Mouse (Mus musculus) forebrain, embryonic 11.5 days (tissue): Measurements from ENCODE around the gene Rasgef1c. TPM values are rescaled to one million over a fixed set of nuclear protein-coding genes. Genes with fewer than 3 reads are reported as not detected.

Experiments
- ATAC-seq: fragments of 200-750 bp; cut with Nextera tagmentation; replicated peaks from 2 replicates; pipeline ENCODE4 v1.8.0; 2017; ENCODE audit warnings: moderate TSS enrichment; ENCODE audit not compliant: low FRiP score
- DNase-seq: peaks from one replicate; pipeline ENCODE4 v3.0.0-alpha.2; 2017; ENCODE audit warnings: low spot score
- H3K27ac ChIP-seq: fragments of 300-500 bp; sonication (generic); 2 replicates; pipeline ENCODE4 v1.5.1; 2014; ENCODE audit warnings: low read depth, low read length
- H3K27me3 ChIP-seq: fragments of 300-500 bp; sonication (generic); 2 replicates; pipeline ENCODE4 v1.6.1; 2014; ENCODE audit warnings: mild to moderate bottlenecking, low read length, mixed read lengths; ENCODE audit not compliant: control insufficient read depth, insufficient read depth
- H3K36me3 ChIP-seq: fragments of 300-500 bp; sonication (generic); 2 replicates; pipeline ENCODE4 v1.6.1; 2014; ENCODE audit warnings: mild to moderate bottlenecking, low read length, moderate library complexity, mixed read lengths; ENCODE audit not compliant: control insufficient read depth, insufficient read depth
- H3K4me1 ChIP-seq: fragments of 300-500 bp; sonication (generic); replicated peaks from 2 replicates; pipeline ENCODE4 v1.6.1; 2014; ENCODE audit warnings: low read length, mixed read lengths; ENCODE audit not compliant: control insufficient read depth, insufficient read depth
- H3K4me2 ChIP-seq: fragments of 300-500 bp; sonication (generic); 2 replicates; pipeline ENCODE4 v1.6.1; 2014; ENCODE audit warnings: low read depth, mild to moderate bottlenecking, low read length, moderate library complexity, mixed read lengths; ENCODE audit not compliant: severe bottlenecking
- H3K4me3 ChIP-seq: fragments of 300-500 bp; sonication (generic); 2 replicates; pipeline ENCODE4 v1.5.1; 2014; ENCODE audit warnings: low read depth, low read length
- H3K9ac ChIP-seq: fragments of 300-500 bp; sonication (generic); 2 replicates; pipeline ENCODE4 v1.6.1; 2014; ENCODE audit warnings: low read length
- H3K9me3 ChIP-seq: fragments of 300-500 bp; sonication (generic); 2 replicates; pipeline ENCODE4 v1.6.1; 2016; ENCODE audit warnings: low read length, mixed read lengths; ENCODE audit not compliant: control insufficient read depth
- WGBS: fragments of 180-500 bp; shearing (Covaris S2); extraction: QIAGEN DNeasy Blood & Tissue Kit; methylation state at CpG from one replicate; pipeline ENCODE4 v1.1.7; 2014; 5-methylcytosine and 5-hydroxymethylcytosine counted together
- polyA plus RNA-seq: library from polyadenylated mRNA; unstranded; fragments of >200 nt; fragmentation: Nextera tagmentation; extraction: Ambion mirVana; gene quantifications from 2 replicates; pipeline ENCODE4 v1.2.1, GENCODE M21; 2014

Rasgef1c gene
- polyA plus RNA-seq, 1 experiment from 2014 or later: 1.2 TPM

DNA sequence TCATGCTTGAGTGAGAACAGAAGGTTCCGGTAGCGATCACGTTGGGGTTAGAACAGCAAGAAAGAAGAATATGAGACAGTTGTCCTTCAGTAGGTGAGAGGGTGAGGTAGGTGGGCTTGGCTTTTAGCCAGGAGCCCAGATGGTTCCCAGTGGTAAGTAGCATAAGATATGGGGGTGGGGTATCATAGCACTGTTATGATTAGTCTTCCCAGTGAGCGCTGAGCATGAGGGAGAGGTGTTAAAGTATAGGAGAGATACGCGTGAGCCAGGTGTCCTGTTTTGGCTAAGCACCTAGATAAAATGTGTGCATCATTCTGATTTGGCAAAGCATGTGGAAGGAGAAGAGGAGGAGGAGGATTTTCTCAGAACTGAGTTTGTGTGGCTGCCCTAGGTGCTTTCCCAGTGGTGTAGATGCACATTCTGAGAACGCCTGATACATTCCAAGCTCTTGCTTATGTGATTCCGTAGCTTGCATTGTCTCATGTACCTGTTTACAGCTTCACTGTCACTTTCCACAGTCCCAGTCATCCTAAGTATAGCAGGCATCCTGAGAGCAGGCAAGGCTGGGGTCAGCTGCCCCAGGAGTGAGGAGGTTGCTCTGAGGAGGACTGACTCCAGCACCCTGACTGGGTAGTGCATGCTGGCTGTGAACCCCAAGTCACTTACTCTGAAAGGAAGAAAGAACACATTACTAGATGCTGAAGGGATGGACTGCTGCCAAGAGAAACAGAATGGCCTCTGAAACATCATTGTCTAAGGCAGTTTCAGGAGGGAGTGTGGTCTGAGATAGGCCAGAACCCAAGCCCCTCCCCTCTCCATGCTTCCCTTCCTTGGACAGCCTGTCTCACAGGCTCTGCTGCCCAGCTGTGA lies 24.5 kb upstream of the Rasgef1c start:
- DNase-seq: no peak
- WGBS: 92% methylated on average over 8 of the region's 8 CpGs

DNA sequence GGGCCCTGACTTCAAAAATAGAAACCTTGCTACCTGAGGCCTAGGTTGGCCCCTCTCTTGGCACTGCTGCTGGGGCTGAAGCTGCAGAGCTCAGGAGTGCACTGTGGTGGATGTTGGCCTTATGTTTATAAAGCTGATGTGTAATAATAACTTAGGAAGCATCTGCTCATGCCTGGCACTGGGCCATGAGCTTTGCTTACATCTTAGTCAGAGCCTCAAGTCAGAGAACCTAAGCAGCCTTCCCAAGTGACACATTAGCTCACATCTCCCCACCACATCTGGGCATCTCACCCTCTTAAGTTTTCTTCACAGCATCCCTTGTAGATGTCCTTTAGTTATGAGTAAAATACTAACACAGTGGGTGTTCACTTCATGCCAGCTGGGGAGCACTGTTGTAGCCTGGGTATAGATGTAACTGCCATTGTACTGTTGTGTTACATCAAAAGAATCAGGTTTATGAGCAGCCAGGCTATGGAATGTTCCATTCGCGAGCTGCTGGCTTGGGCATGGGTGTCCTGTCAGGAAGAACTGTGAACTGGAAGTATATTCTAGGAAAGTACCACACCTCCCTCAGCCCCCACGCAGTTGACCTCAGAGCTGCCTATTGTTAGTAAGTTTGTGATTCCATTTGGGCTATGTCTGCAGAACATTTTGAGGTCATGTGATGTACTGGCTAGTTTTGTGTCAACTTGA lies 21.5 kb upstream of the Rasgef1c start:
- Histone ChIP-seq H3K36me3 (no peaks in the 10 kb centered on the region; the same call in 1 of the 2 replicates), H3K4me2 (no peak overlapping the region), H3K4me3 (no peak overlapping the region), H3K27me3 (no peaks in the 10 kb centered on the region), H3K4me1 (no peaks in the 10 kb centered on the region), H3K9me3 (no peaks in the 10 kb centered on the region), H3K9ac (no peak overlapping the region), H3K27ac (no peak overlapping the region)
- no peak for DNase-seq
- WGBS: 88% methylated on average over 3 of the region's 3 CpGs
- no peak for ATAC-seq

More for the DNA sequence above, 24.5 kb upstream of the Rasgef1c start:
- H3K27ac ChIP-seq: no peak overlapping the region
- H3K4me2 ChIP-seq: no peak overlapping the region
- H3K9ac ChIP-seq: no peak overlapping the region
- H3K4me3 ChIP-seq: no peak overlapping the region
- no peaks in the 10 kb centered on the region; the same call in 1 of the 2 replicates for H3K36me3 ChIP-seq
- no peaks in the 10 kb centered on the region for H3K9me3 ChIP-seq
- H3K27me3 ChIP-seq: no peaks in the 10 kb centered on the region
- ATAC-seq: no peak
- no peaks in the 10 kb centered on the region for H3K4me1 ChIP-seq

DNA sequence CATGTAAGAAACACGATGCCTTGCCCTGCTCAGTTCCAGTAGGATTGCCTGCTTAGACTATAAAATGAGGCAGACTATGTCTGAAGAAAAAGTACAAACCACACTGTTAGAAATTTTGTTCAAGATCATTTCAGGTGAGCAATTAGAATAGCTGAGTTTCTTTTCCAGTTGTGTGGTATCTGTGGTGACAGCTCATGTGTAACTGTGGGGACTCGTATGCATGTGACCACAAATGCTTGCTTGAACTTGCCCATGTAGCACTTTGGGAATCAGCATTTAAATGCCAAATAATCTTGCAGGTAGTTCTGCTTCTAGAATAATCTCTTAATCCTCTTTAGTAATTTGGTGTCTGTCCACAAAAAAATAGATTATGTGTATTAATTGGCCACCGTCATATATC lies 18.2 kb upstream of the Rasgef1c start:
- H3K36me3 ChIP-seq: no peaks in the 10 kb centered on the region
- ATAC-seq (no peak), DNase-seq (no peak)
- no peak overlapping the region for H3K4me3 ChIP-seq
- H3K27me3 ChIP-seq: no peaks in the 10 kb centered on the region
- H3K27ac ChIP-seq: no peak overlapping the region
- H3K4me2 ChIP-seq: no peak overlapping the region
- no peaks in the 10 kb centered on the region for H3K4me1 ChIP-seq
- no peak overlapping the region for H3K9ac ChIP-seq
- H3K9me3 ChIP-seq: no peaks in the 10 kb centered on the region
- 91% methylated on average over 3 of the region's 3 CpGs for WGBS

DNA sequence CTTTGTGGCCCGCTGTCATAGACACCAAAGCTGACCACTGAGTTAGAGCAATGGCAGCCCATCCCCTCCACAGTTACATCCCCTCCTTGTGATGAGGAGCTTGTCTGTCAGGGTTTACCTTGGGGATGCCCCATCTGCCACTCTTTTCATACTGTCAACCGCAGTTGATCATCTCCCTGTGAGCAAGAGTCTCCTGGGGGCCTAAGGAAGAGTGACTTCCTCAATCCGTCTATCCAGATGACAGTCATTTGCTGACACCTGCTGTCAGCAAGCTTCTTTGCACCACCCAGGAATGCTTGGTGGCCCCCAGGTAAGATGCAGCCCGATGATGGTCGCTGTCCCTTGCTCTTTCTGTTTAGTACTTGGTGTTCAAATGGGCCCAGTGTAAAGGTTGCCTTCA lies 13.2 kb upstream of the Rasgef1c start:
- WGBS: 85% methylated on average over 5 of the region's 5 CpGs
- H3K4me1 ChIP-seq: no peaks in the 10 kb centered on the region
- H3K4me2 ChIP-seq: no peak overlapping the region
- H3K27me3 ChIP-seq: no peaks in the 10 kb centered on the region
- no peak for DNase-seq
- no peak for ATAC-seq
- H3K4me3 ChIP-seq: no peak overlapping the region
- no peak overlapping the region for H3K27ac ChIP-seq
- H3K9ac ChIP-seq: no peak overlapping the region
- H3K9me3 ChIP-seq: no peaks in the 10 kb centered on the region
- H3K36me3 ChIP-seq: no peaks in the 10 kb centered on the region

DNA sequence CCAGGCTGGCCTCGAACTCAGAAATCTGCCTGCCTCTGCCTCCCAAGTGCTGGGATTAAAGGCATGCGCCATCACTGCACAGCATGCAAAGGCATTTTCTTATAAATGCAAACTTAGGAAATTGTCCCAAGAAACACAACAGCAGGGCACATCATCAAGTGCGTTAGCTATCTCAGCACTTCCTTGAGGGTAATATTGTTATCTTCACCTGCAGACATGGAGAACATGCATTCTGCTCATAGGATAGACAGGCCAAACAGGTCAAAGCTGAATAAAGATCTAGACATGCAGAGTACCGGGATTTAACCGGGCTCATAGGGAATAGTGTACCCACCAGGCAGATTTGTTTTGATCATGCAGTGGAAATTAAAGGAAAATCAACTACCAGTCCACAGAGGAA lies 9.6 kb upstream of the Rasgef1c start:
- H3K27ac ChIP-seq: no peak overlapping the region
- no peak overlapping the region for H3K4me2 ChIP-seq
- no peak for ATAC-seq
- no peak overlapping the region for H3K4me3 ChIP-seq
- H3K27me3 ChIP-seq: no peaks in the 10 kb centered on the region
- no peaks in the 10 kb centered on the region for H3K9me3 ChIP-seq
- DNase-seq: no peak
- no peaks in the 10 kb centered on the region for H3K36me3 ChIP-seq
- H3K9ac ChIP-seq: no peak overlapping the region
- WGBS: 89% methylated on average over 5 of the region's 5 CpGs
- H3K4me1 ChIP-seq: no peaks in the 10 kb centered on the region

DNA sequence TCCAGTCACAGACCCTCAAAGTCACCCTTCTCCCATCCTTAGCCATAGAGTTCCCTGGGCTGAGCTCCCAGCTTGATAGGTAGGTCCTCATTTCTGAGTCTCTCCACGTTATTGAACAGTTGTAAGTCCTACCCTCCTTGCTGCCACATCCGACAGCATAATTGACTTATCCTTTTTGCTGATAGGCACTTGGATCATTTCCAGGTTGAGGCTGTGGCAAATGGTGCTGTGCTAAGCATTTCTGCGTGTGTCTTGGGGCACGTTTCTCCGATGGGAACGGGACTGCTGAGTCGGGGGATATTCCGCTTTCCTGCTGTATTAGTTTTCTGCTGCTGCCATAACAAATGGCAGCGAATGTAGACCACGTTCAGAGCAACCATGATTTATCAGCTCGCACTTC lies 7.8 kb upstream of the Rasgef1c start:
- H3K4me2 ChIP-seq: no peak overlapping the region
- DNase-seq (no peak), ATAC-seq (no peak)
- no peaks in the 10 kb centered on the region; the same call in 1 of the 2 replicates for H3K9me3 ChIP-seq
- no peak overlapping the region for H3K27ac ChIP-seq
- H3K9ac ChIP-seq: no peak overlapping the region
- H3K4me1 ChIP-seq: no peaks in the 10 kb centered on the region
- no peak overlapping the region for H3K4me3 ChIP-seq
- no peaks in the 10 kb centered on the region for H3K27me3 ChIP-seq
- H3K36me3 ChIP-seq: no peaks in the 10 kb centered on the region
- 87% methylated on average over 11 of the region's 11 CpGs for WGBS

DNA sequence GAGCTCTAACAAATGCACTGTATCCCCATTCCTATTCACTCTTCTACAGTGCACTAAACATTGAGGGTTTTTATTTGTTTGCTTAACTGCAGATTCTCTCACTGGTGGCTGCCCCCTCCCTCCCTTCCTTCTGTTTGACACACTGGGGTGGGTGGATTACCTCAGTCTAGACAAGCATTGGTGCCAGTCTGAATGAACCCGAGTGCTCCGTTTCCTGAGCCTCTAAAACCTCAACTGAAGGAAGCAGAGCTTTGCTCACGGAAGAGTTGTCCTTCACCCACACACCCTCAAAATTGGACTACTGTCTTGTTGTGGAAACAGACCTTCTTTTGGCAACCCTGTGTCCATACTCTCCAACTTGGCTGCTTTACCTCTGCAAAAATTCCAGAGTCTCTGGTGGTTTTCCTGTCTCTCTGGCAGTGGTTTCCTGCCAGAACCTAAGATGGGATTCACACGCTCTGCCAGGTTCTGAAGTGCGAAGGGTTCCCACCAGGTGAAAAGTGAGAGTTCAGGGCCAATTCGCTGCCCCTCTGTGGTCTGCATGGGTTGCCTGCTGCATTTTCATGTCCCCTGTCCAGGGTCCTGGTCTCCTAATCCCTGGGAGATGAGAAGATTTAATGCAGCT lies 5.6 kb upstream of the Rasgef1c start:
- no peak overlapping the region for H3K27ac ChIP-seq
- WGBS: 61% methylated on average over 6 of the region's 6 CpGs
- H3K27me3 ChIP-seq: peaks cover under 1% of the 10 kb centered on the region
- H3K36me3 ChIP-seq: no peaks in the 10 kb centered on the region
- DNase-seq: no peak
- H3K4me3 ChIP-seq: no peak overlapping the region
- no peaks in the 10 kb centered on the region for H3K4me1 ChIP-seq
- H3K9me3 ChIP-seq: no peaks in the 10 kb centered on the region; the same call in 1 of the 2 replicates
- no peak overlapping the region for H3K4me2 ChIP-seq
- no peak overlapping the region for H3K9ac ChIP-seq
- no peak for ATAC-seq

DNA sequence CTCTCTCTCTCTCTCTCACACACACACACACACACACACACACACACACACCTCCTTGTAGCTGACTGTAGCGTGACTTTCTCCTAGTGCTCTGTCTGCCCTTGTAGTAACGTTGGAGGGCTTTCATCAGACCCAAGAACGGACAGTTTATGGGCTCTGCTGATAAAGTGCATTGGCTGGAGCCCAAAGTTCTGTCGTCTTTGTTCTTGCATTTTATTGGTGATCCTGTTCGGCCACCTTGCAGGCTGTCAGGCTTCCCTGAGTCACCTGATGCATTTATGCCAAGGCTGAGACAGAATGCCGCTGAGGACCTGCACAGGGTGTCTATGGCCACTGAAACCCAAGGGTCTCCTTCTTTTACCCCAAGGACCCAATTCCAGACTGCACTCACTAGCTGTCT lies 1.6 kb upstream of the Rasgef1c start:
- peaks cover 15% of the 10 kb centered on the region for H3K27me3 ChIP-seq
- no peak overlapping the region for H3K27ac ChIP-seq
- WGBS: 84% methylated on average over 6 of the region's 6 CpGs
- no peaks in the 10 kb centered on the region; the same call in 1 of the 2 replicates for H3K9me3 ChIP-seq
- H3K36me3 ChIP-seq: no peaks in the 10 kb centered on the region
- DNase-seq (no peak), ATAC-seq (no peak)
- H3K9ac ChIP-seq: no peak overlapping the region
- H3K4me3 ChIP-seq: no peak overlapping the region
- H3K4me2 ChIP-seq: no peak overlapping the region
- H3K4me1 ChIP-seq: peaks cover 3% of the 10 kb centered on the region; the same call in 1 of the 2 replicates
